Mouse (Mus musculus) brain, embryonic 18.5 days (tissue): Measurements from ENCODE around the gene Arglu1.

Experiments
- DNase-seq: peaks from one replicate; pipeline ENCODE4 v3.0.0-alpha.2; 2012; ENCODE audit warnings: low read depth, low spot score

Arglu1 gene

DNA sequence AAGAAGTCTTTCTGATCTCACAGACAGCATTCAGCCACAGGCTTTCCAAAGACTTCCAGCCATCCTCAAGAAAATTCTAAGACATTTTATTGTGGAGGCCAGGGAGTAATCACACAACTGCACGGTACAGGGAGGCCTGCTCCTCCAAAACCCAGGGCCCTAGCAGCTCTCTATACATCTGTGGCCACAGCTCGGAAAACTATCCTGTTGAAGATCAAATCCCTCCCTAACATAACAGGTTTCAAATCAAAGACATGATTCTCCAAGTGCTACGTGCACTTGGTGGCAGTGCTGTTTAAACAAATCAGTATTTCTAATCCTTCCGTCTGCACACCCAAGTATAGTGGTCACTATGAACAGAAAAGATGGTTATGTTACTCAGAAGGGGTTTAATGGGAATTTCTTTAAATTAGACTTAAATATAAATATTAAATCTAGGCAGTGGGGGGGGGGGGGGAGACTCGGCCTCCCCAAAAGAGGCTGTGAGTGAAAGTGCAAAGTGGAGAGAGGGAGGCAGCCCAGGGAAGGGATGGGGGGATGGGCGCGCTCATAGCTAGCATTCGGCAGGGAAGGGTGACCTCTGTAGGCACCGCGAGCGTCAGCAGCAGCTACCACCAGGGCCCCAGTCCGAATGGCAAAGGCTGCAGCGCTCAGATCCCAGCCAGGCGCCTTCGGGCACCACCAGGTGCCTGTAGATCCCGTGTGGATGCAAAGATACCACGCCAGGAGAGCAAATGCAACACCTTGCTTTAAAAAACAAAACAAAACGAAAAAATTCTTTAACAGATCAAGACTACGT lies 31.7 kb downstream of the Arglu1 start:
- peak; percentile 76 for DNase-seq

GRCm38 (mm10) chr8:8657692-8658355 lies 32.5 kb downstream of the Arglu1 start:
- no peak for DNase-seq

DNA sequence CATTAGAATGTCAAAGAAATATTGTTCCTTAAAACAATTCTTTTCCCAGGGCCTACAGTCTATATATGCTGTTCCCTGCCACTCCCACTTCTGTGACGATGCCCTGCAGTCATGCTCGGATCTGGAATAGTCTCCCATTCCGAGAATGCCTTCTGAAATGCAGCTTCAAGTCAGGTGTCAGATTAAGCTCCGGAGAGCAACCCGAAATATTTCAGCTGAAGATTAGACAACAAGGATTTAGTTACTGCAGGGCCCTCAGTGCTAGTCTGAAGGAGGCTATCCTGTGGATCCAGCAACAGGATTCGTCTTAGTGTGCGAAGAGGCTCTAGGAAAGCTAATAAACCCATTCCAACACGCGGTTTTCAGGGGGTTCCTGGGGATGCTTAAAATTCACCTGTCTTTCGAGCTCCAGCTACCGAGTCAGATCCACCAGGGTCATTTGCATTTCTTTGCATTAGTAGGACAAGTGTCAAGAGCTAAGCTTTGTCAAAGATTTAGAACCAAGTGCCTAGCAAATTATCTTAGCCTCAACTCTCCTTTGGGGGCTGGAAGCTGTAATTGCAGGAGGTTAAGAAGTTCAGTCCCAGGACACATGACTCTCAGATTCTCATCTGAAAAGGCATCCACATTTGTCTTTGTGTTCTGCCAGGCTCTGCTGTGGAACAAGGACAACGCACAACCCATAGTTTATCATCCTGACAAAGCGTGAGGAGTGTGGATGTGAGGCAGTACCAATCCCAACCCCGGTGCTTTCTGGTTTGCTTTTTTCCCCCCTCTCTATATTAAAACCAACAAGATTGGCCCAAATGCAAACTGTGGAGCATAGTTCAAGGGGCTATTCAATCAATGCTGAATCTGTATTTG lies 33.5 kb downstream of the Arglu1 start:
- peak; percentile 43 for DNase-seq

DNA sequence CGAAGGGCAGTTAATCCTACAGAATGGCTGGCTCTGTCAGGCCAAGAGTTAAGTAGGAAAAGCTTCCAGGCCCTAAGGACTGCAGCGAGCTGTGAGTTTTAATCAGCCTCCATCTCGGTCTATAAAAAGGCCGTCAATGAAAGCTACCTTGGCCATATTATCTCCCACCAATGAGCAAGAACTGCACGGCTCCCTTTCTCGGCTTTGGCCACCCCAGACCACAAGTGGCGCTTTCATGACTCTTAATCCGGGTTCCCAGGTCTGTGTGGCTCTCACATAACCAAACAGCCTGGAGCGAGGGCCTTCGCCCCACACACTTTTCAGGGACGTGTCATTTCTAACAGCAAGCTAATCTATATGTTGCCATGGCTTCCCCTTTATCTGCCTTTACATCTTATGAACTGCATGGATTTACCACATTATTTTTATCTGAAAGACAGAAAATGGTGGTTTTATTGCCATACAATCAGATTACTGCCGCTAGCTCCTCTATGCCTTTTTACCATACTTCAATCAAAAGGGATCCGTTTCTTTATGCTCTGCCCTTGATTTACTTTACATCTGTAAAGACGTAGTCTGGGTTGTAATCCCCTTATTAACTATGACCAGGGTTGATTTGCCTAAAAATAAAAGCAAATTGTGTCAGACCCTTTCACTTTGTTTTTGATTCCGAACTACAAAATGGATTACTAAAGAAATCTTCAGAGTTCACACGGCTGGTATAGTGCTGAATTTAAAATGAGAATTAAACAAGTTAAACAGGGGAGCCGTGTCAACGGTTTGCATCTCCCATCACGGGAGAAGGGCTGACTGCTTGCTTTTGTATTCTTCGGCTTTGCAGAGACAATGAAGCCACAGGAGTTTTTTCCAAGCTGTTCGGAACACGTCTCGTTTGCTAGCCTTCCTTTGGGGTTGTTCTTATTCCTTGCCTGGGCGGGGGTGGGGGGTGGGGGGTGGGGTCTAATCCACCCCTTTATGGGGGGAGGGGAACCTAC lies 34.7 kb downstream of the Arglu1 start:
- no peak for DNase-seq

GRCm38 (mm10) chr8:8653906-8654489 lies 36.3 kb downstream of the Arglu1 start:
- no peak for DNase-seq

DNA sequence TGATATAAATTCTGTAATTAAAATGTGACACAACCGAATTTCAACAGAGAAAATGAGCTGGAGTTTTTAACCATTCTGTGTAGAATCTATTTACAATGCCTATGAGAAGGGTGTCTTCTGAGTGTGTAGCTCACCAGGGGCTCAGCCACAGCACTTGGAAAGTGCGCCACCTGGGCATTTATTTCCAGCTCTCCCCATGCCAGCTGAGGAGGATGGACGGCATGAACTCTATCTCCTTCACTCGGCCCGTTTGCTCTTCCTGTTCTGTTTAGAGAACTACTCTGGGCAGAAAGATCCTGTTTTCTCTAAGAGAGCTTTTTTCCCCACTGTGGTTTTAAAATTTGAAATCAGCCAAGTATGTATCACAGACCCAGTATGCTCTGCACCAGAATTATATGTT lies 37.0 kb downstream of the Arglu1 start:
- DNase-seq = no peak

DNA sequence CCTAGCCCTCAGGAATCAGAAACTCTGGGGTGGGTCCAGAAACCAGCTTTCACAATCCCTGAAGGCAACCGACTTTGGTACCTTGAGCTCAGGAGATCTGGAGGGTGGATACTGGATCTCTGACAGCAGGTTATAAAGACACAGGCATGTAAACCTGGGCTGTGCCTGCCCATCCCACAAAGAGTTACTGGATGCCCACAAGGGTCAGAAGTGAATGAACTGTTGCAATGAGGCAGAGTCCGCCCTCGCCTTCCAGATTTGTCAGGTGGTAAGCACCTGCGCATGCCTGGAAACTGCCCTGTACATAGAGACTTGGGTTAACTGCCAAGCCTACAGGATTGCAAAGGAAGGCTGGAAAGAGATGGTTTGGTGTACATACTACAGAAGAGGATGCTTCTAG lies 37.9 kb downstream of the Arglu1 start:
- DNase-seq = no peak

DNA sequence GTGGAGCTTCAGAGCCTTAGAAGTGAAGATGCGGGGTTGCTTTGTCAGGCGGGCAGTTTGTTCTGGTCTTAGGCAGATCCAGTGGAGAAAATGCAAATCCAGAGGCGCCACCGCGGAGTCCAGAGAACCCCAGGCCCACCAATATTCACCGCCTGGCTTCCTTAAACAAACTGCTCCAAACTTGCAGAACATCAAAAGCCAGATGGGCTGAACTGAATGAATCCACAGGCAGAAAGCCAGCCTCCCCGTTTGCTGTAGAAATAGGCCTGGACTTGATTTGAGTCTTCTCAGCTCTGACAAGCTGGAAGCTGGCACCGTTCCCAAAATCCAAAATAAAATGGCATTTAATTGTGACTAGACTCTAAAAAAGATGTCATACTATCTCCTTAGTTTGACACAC lies 40.4 kb downstream of the Arglu1 start:
- peak; percentile 79 for DNase-seq

GRCm38 (mm10) chr8:8649536-8649935 lies 40.8 kb downstream of the Arglu1 start:
- DNase-seq = no peak

DNA sequence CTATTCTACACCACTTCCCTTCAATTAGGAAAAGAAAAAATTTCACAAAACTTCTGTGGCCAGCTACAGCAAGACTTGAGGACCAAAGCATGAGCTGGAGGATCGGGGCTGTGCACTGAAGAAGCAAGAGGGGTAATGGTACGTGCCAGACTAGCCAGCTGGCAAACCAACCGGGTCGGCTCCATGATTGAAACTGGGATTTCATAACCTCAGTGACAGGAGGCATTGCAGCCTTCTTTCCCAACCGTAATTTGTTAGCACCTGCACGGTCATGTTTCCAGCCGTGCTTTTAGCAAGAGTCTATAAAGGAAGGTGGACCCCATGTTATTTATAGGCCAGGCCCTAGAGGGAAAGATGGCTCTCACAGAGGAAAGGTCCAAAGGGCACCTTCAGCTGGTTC lies 41.6 kb downstream of the Arglu1 start:
- DNase-seq = no peak

DNA sequence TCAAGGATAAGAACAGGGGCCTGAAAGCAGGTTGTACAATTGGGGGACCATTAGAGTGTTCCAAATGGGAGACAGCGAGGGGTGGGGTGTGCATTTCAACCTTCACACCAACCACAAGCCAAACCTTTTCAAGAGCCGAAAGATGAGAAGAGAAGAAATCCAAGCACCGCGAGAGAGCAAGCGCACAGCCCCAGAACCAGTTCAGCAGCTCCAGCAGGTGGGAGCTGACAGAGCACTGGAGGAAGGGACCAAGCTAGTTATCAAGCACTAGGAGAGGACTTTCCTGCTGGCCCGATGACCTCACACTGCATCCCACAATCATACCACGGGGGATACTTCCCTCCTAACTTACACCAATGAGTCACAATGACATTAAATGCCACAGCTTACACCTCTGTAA lies 42.5 kb downstream of the Arglu1 start:
- no peak for DNase-seq

DNA sequence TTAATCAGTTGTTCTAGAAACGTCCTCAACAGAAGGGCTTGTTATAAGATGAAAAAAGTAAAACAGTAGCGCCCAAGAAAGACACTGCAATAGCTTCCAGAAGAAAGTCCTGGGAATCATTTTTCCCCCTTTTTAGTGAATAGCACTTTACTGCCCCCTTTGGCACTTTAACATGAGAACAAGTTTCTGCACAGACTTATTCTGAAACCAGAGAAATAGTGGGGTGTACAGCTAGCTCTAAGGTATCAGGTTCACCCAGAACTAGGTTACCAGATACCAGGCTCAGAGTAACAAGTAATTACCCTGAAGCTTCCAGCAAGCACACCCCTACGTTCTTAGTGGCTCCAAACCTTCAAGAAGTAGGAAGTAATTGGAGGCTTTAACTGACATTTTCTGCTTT lies 43.0 kb downstream of the Arglu1 start:
- DNase-seq = peak; percentile 34

GRCm38 (mm10) chr8:8644160-8644915 lies 46.0 kb downstream of the Arglu1 start:
- DNase-seq = no peak

DNA sequence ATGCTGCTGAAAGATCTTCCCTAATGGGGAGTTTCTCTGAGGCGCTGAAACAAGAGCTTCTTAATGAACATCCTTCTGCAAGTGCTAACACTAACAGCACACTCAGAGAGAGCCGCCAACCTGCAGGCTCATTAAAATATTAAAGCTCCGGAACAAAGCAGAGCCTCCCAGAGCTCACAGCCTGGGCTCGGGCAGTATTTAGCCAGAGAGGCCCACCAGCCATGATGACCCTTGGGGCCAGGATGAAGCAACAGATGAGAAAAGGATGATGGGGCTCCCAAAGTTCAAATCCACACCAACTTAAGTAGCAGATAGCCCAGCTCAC lies 50.1 kb downstream of the Arglu1 start:
- DNase-seq = no peak

- DNase-seq = no peak
Observed at GRCm38 (mm10) chr8:8639569-8640263, 50.6 kb downstream of the Arglu1 start.

- DNase-seq = no peak
Observed at GRCm38 (mm10) chr8:8631394-8631793, 58.9 kb downstream of the Arglu1 start.

GRCm38 (mm10) chr8:8624017-8624416 lies 66.3 kb downstream of the Arglu1 start:
- no peak for DNase-seq

DNA sequence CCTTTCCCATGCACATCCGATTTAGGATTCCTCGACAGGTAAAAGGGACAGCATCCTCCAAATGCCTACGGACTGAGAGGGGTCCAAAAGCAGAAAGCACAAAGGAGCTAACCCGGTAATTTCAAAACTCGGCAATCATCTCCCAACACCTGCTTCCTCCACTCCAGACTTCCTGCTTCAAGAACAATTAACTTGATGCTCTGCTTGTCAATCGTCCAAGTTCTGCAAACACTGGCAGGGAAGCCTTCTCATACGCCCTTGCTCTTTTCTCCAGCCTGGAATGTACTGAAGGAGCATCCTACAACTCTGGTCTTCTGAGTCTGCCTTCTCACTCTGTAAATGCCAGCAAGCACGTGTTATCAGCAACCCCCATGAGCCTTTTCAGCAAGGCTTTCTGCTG lies 66.8 kb downstream of the Arglu1 start:
- no peak for DNase-seq

DNA sequence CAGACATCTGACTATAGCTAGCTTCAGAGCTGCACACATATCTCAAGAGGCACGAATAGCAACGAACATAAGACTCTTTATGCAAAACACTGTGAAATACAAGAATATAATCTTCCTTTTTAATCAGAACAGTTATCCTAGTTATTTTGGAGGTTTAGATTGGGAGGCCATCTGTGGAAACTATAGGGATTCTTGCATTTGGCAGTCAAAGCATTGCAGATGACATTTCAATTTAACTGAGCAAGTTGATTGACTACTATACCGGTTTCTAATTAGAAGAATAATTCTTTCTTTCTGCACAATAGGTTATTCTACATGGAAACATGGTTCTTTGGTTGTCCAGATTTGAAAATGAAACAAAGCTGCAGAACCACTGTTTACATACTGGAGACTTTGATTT lies 67.8 kb downstream of the Arglu1 start:
- DNase-seq = no peak

DNA sequence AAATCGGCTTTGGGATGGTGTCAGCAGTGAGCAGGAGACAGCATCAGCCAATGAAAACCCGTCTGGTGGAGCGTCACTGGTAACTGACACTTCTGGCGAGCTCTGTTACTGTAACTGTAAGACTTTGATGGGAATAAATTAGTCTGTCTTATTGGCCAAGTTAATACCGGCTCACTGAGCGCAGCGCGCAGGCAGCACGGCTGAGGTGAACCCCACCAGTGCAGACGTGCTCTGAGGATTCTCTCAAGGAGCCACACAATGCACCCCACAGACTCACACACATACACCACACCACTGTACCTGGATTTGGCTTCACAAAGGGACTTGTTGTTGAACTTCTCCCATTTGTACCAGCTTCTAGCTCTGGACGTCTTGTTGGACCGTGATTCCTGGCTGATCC lies 68.3 kb downstream of the Arglu1 start:
- DNase-seq = no peak
